Mouse (Mus musculus) neural tube, embryonic 13.5 days (tissue): Measurements from ENCODE around the gene Ptrh2. TPM values are rescaled to one million over a fixed set of nuclear protein-coding genes. Genes with fewer than 3 reads are reported as not detected.

Experiments used
- ATAC-seq: fragments of 200-750 bp; cut with Nextera tagmentation; 2 replicates; pipeline ENCODE4 v1.8.0; 2017; ENCODE audit warnings: low read depth, mild to moderate bottlenecking, moderate TSS enrichment, moderate library complexity
- H3K27ac ChIP-seq: fragments of 300-500 bp; sonication (generic); replicated peaks from 2 replicates; pipeline ENCODE4 v1.5.1; 2015; ENCODE audit warnings: moderate library complexity, mild to moderate bottlenecking, inconsistent platforms
- H3K27me3 ChIP-seq: fragments of 300-500 bp; sonication (generic); 2 replicates; pipeline ENCODE4 v1.6.1; 2015; ENCODE audit warnings: mild to moderate bottlenecking, inconsistent platforms
- H3K36me3 ChIP-seq: fragments of 300-500 bp; sonication (generic); 2 replicates; pipeline ENCODE4 v1.6.1; 2015; ENCODE audit warnings: mild to moderate bottlenecking, inconsistent platforms
- H3K4me1 ChIP-seq: fragments of 300-500 bp; sonication (generic); replicated peaks from 2 replicates; pipeline ENCODE4 v1.6.1; 2015; ENCODE audit warnings: inconsistent platforms
- H3K4me2 ChIP-seq: fragments of 300-500 bp; sonication (generic); 2 replicates; pipeline ENCODE4 v1.6.1; 2015; ENCODE audit warnings: inconsistent platforms, mild to moderate bottlenecking, moderate library complexity
- H3K4me3 ChIP-seq: fragments of 300-500 bp; sonication (generic); 2 replicates; pipeline ENCODE4 v1.5.1; 2015; ENCODE audit warnings: mild to moderate bottlenecking, inconsistent platforms
- H3K9ac ChIP-seq: fragments of 300-500 bp; sonication (generic); 2 replicates; pipeline ENCODE4 v1.6.1; 2015; ENCODE audit warnings: moderate library complexity, mild to moderate bottlenecking, inconsistent platforms
- H3K9me3 ChIP-seq: fragments of 300-500 bp; sonication (generic); 2 replicates; pipeline ENCODE4 v1.6.1; 2016; ENCODE audit warnings: inconsistent platforms
- WGBS: fragments of 180-500 bp; shearing (Covaris S2); methylation state at CpG from one replicate; pipeline ENCODE4 v1.1.7; 2015; 5-methylcytosine and 5-hydroxymethylcytosine counted together
- polyA plus RNA-seq: library from polyadenylated mRNA; unstranded; fragments of >200 nt; fragmentation: Nextera tagmentation; extraction: Ambion mirVana; gene quantifications from 2 replicates; pipeline ENCODE4 v1.2.1, GENCODE M21; 2015

Ptrh2 gene
- polyA plus RNA-seq, 1 experiment from 2014 or later: 30.2 TPM

DNA sequence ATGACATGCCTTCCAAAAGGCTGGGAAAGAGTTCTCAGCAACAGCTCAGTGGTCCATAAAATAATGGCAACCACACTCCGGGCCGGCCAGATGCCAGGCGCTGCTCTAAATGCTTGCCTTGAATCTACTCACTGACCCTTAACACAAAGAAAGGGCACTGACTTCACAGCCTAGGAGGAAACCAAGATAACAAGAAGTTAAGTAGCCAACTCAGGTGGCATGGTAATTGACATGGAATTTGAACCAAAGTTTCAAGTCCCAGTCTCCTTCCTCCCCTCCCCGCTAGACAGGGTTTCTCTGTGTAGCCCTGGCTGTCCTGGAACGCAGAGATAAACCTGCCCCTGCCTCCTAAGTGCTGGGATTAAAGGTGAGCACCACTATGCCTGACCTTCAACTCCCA is 4.8 kb upstream of the Ptrh2 start:
- Histone ChIP-seq H3K4me1 (peaks cover 19% of the 10 kb centered on the region), H3K4me3 (no peak overlapping the region), H3K36me3 (no peaks in the 10 kb centered on the region), H3K9me3 (no peaks in the 10 kb centered on the region), H3K4me2 (no peak overlapping the region), H3K9ac (no peak overlapping the region), H3K27me3 (no peaks in the 10 kb centered on the region), H3K27ac (no peak overlapping the region)
- no peak for ATAC-seq
- 75% methylated on average over 5 of the region's 5 CpGs for WGBS

DNA sequence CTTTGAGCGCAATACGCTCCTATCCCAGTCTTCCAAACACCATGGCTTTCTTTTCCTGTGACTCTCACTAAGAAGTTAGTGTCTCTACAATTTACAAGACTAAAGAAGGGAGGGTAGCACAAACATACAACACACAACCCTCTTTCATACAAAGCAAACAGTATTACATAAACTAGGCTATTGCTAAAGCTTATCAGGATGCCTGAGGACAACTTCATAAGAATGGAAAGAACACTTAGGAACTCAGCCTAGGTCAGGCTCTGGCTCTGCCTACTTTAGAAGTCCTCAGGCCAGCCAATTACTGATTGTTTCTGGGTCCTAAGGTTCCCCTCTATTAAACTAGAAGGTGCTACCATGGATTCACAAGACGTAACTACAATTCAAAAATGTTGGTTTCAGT is 3.1 kb upstream of the Ptrh2 start:
- no peaks in the 10 kb centered on the region for H3K27me3 ChIP-seq
- no peaks in the 10 kb centered on the region for H3K9me3 ChIP-seq
- 94% methylated on average over 3 of the region's 3 CpGs for WGBS
- no peak overlapping the region for H3K9ac ChIP-seq
- H3K4me2 ChIP-seq: no peak overlapping the region
- ATAC-seq: no peak
- no peaks in the 10 kb centered on the region for H3K36me3 ChIP-seq
- no peak overlapping the region for H3K4me3 ChIP-seq
- peaks cover 34% of the 10 kb centered on the region for H3K4me1 ChIP-seq
- H3K27ac ChIP-seq: no peak overlapping the region

DNA sequence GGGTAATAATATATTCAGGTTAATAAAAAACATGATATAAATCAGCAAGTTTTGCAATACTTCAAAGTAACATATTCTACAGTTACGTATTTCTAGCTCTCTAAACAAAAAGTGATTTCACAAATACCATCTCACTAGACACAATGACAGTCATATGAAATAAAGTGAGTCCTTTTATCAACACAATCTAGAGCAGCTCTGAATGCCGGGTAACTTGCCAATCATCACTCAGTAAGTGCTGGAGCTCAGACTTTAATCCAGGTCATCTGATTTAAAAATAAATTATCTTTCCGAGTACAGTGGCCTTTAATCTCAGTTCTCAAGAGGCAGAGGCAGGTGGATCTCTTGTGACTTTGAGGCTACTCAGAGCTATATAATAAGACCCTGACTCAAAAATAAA is 2.4 kb upstream of the Ptrh2 start:
- Histone ChIP-seq H3K4me3 (no peak overlapping the region), H3K27me3 (no peaks in the 10 kb centered on the region), H3K4me2 (no peak overlapping the region), H3K9ac (no peak overlapping the region), H3K36me3 (no peaks in the 10 kb centered on the region), H3K27ac (no peak overlapping the region), H3K4me1 (peaks cover 41% of the 10 kb centered on the region), H3K9me3 (no peaks in the 10 kb centered on the region)
- ATAC-seq: no peak
- 91% methylated on average over 3 of the region's 3 CpGs for WGBS

- Histone ChIP-seq H3K9me3 (no peaks in the 10 kb centered on the region), H3K27ac (peak overlapping the region; percentile 92; the same call in 1 of the 2 replicates), H3K4me3 (peak overlapping the region; percentile 89), H3K9ac (peak overlapping the region; percentile 93), H3K36me3 (no peaks in the 10 kb centered on the region; the same call in 1 of the 2 replicates), H3K4me1 (peaks cover 51% of the 10 kb centered on the region), H3K27me3 (no peaks in the 10 kb centered on the region), H3K4me2 (peak overlapping the region; percentile 91)
- 44% methylated on average over 7 of the region's 7 CpGs for WGBS
- ATAC-seq: no peak
These were observed 924 bp upstream of the Ptrh2 start for GRCm38 (mm10) chr11:86682861-86683260.

DNA sequence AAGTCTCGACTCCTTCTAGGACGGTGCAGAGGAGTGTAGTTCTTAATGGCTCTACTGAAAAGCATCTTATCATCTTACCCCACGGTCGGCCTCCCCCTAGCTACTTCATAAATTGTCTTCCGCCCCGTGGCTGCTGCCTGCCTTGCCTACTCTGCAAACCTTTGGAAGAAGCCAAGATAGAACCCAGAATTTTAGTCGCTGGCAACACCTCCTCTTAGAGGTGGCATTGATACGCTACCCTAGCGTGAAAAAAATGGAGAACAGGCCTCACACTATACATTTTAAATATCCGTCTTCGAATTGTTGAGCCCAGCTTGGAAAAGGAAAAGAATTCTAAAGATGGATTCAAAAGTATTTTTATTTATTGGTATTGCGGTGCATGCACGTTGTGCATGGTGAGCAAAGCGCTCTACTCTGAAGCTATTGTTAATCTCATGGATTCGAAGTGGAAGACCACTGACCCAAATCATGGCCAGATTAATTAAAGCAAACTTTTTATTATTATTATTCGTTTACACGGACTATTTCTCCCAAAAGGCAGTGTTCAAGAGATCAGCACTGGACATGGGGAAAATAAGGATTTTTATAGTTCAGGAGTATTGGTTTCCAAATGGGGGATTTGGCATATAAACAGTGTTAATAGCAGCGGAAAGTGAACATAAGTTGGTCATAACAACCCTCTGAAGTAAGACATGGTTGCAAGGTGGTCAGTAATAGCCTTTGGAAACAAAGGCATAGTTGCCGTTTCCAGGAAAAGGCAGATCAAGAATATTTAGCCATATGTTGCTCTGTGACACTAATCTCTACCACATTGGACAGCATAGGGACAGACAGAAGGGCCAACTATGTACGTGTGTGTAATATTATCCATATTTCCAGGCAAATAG is 584 bp downstream of the Ptrh2 start:
- H3K27ac ChIP-seq: peak overlapping the region; percentile 92
- H3K4me3 ChIP-seq: peak overlapping the region; percentile 89
- H3K4me1 ChIP-seq: peaks cover 51% of the 10 kb centered on the region
- WGBS: 11% methylated on average over 20 of the region's 20 CpGs
- H3K9ac ChIP-seq: peak overlapping the region; percentile 93
- ATAC-seq: no peak; the same call in 1 of the 2 replicates
- no peaks in the 10 kb centered on the region for H3K27me3 ChIP-seq
- H3K9me3 ChIP-seq: no peaks in the 10 kb centered on the region
- H3K4me2 ChIP-seq: peak overlapping the region; percentile 91
- H3K36me3 ChIP-seq: peaks cover 4% of the 10 kb centered on the region

DNA sequence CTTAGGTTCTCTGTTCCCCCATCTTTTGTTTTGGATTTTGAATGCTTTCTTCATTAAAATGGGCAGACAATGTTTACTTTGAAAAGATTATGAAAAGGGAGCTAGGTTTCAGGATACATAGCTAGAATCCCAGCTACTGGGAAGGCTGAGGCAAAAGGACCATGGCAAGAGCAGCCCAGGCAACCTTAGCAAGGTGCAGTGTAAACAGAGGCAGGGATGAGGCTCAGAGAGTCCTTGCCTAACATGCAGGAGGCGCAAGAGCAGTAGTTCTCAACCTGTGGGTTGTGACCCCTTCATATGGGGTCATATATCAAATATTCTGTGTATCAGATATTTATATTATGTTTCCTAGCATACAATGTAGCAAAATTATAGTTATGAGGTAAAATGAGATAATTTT is 1.6 kb downstream of the Ptrh2 start:
- peaks cover 51% of the 10 kb centered on the region for H3K4me1 ChIP-seq
- no peaks in the 10 kb centered on the region for H3K9me3 ChIP-seq
- peaks cover 14% of the 10 kb centered on the region for H3K36me3 ChIP-seq
- H3K9ac ChIP-seq: peak overlapping the region; percentile 93; the same call in 1 of the 2 replicates
- WGBS: 88% methylated on average over 1 of the region's 1 CpGs
- H3K4me3 ChIP-seq: no peak overlapping the region
- no peak overlapping the region for H3K27ac ChIP-seq
- peak overlapping the region; percentile 91 for H3K4me2 ChIP-seq
- ATAC-seq: no peak
- no peaks in the 10 kb centered on the region for H3K27me3 ChIP-seq

DNA sequence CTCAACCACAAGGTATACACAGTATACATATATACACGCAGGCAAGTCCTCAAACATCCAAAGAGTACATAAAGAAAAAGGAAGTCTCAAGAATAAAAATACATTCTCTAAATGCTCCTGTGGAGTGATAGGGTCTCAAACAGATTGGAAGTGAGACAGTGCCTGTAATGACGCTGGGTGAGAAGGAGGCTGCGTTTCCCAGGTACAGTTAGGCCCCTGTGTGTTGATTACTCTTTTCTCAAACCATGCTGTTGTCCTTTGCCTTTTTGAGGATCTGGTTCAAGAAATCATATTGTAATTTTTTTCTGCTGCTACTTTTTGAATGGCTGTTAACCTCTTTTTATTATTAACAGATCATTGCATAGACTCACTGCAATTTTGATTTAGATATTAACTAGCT is 6.6 kb downstream of the Ptrh2 start:
- WGBS: 91% methylated on average over 3 of the region's 3 CpGs
- no peak for ATAC-seq
- no peak overlapping the region for H3K27ac ChIP-seq
- no peak overlapping the region for H3K4me2 ChIP-seq
- no peak overlapping the region for H3K9ac ChIP-seq
- H3K27me3 ChIP-seq: no peaks in the 10 kb centered on the region
- H3K36me3 ChIP-seq: peaks cover 56% of the 10 kb centered on the region
- no peak overlapping the region for H3K4me3 ChIP-seq
- H3K9me3 ChIP-seq: no peaks in the 10 kb centered on the region
- peaks cover 21% of the 10 kb centered on the region for H3K4me1 ChIP-seq

DNA sequence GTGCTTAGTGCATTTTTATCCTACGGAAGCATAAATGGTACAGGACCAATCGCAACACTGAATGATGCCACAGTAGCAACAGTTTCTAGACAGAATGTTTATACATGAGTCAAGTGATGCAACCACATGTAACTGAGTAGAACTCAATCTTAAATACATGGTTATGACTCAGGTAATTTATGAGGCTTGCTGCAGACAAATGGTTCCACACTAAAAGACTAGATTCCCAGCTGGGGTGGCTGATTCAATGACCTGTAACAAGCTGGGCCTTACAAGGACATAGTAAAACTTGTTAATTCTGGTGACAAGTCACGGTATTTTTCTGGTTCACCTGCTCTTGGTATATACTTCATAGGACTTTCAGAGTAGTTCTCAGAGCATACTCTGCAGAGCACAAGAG is 7.7 kb downstream of the Ptrh2 start:
- no peak overlapping the region for H3K9ac ChIP-seq
- H3K27ac ChIP-seq: no peak overlapping the region
- 96% methylated on average over 3 of the region's 3 CpGs for WGBS
- no peak overlapping the region for H3K4me3 ChIP-seq
- ATAC-seq: no peak
- H3K36me3 ChIP-seq: peaks cover 60% of the 10 kb centered on the region
- no peaks in the 10 kb centered on the region for H3K27me3 ChIP-seq
- H3K4me1 ChIP-seq: peaks cover 10% of the 10 kb centered on the region; the same call in 1 of the 2 replicates
- no peak overlapping the region for H3K4me2 ChIP-seq
- no peaks in the 10 kb centered on the region for H3K9me3 ChIP-seq

- Histone ChIP-seq H3K9me3 (no peaks in the 10 kb centered on the region), H3K4me2 (no peak overlapping the region), H3K27me3 (no peaks in the 10 kb centered on the region), H3K27ac (no peak overlapping the region), H3K9ac (no peak overlapping the region), H3K4me1 (peaks cover 7% of the 10 kb centered on the region; the same call in 1 of the 2 replicates), H3K36me3 (peaks cover 64% of the 10 kb centered on the region), H3K4me3 (no peak overlapping the region)
- ATAC-seq: no peak
- 95% methylated on average over 2 of the region's 2 CpGs for WGBS
These were observed 8.2 kb downstream of the Ptrh2 start for GRCm38 (mm10) chr11:86691956-86692355.

GRCm38 (mm10) chr11:86692546-86692945 is 8.8 kb downstream of the Ptrh2 start:
- no peak for ATAC-seq
- Histone ChIP-seq H3K4me3 (no peak overlapping the region), H3K9me3 (no peaks in the 10 kb centered on the region), H3K27ac (no peak overlapping the region), H3K36me3 (peaks cover 70% of the 10 kb centered on the region), H3K4me1 (peaks cover 1% of the 10 kb centered on the region; the same call in 1 of the 2 replicates), H3K4me2 (no peak overlapping the region), H3K27me3 (no peaks in the 10 kb centered on the region), H3K9ac (no peak overlapping the region)
- WGBS: 90% methylated on average over 2 of the region's 2 CpGs

- H3K4me3 ChIP-seq: no peak overlapping the region
- no peak overlapping the region for H3K9ac ChIP-seq
- H3K27me3 ChIP-seq: no peaks in the 10 kb centered on the region
- peaks cover 78% of the 10 kb centered on the region for H3K36me3 ChIP-seq
- no peak for ATAC-seq
- WGBS: 66% methylated on average over 4 of the region's 4 CpGs
- no peak overlapping the region for H3K4me2 ChIP-seq
- no peaks in the 10 kb centered on the region for H3K9me3 ChIP-seq
- H3K27ac ChIP-seq: no peak overlapping the region
- H3K4me1 ChIP-seq: no peaks in the 10 kb centered on the region
These were observed 11.7 kb downstream of the Ptrh2 start for GRCm38 (mm10) chr11:86695461-86695860.

GRCm38 (mm10) chr11:86701151-86701550 is 17.4 kb downstream of the Ptrh2 start:
- Histone ChIP-seq H3K36me3 (peaks cover 87% of the 10 kb centered on the region), H3K4me3 (no peak overlapping the region), H3K27me3 (no peaks in the 10 kb centered on the region), H3K27ac (no peak overlapping the region), H3K9ac (no peak overlapping the region), H3K9me3 (no peaks in the 10 kb centered on the region), H3K4me1 (no peaks in the 10 kb centered on the region), H3K4me2 (no peak overlapping the region)
- no peak for ATAC-seq
- WGBS: 95% methylated on average over 4 of the region's 4 CpGs

DNA sequence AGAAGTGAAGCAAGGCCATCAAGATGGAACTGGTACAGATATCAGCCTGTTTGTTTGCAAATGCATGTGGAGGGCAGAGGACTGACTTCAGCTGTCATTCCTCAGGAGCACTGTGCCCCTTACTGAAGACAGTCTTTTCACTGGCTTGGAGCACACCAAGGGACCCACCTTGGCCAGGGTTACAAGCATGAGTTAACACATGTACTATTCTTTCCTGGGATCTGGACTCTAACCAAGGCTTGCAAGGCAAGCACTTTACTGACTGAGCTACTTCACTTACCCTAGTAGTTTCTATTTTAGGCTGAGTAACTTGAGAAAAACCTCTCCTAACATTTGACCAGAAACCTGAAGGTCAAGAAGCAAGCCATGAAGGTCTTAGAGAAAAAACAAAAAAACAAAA is 30.8 kb downstream of the Ptrh2 start:
- Histone ChIP-seq H3K27ac (no peak overlapping the region), H3K27me3 (no peaks in the 10 kb centered on the region), H3K36me3 (peaks cover 70% of the 10 kb centered on the region), H3K9me3 (no peaks in the 10 kb centered on the region), H3K4me2 (no peak overlapping the region), H3K4me1 (no peaks in the 10 kb centered on the region), H3K9ac (no peak overlapping the region), H3K4me3 (no peak overlapping the region)
- no peak for ATAC-seq
